Mouse (Mus musculus) gastrocnemius, postnatal 10 days (tissue): Measurements from ENCODE around the gene Slc10a6. TPM values are rescaled to one million over a fixed set of nuclear protein-coding genes. Genes with fewer than 3 reads are reported as not detected.

Source experiments
- total RNA-seq, 2 experiments: library from RNA; stranded (reverse); gene quantifications; 2 replicates each; pipeline ENCODE4 v1.2.3; 2021

Slc10a6 gene
- total RNA-seq, 2 experiments from 2014 or later, result 0.25 to 1.4 TPM

Other genes with a start within 250 kb of the Slc10a6 start
- gene Ptpn13, start 204.2 kb downstream of the Slc10a6 start, total RNA-seq, result 1 to 10 TPM; 6.4 to 8.1 TPM
- under 1 TPM in 1 of 2 experiments, not detected in 1; 0.29 TPM for gene 1700016H13Rik, start 26.6 kb upstream of the Slc10a6 start, total RNA-seq
- 10 to 100 TPM; 30.0 to 31.5 TPM for gene Aff1, start 63.0 kb upstream of the Slc10a6 start, total RNA-seq